Mouse (Mus musculus): ENCODE results near the gene Cxcl9. TPM values are rescaled to one million over a fixed set of nuclear protein-coding genes. Genes with fewer than 3 reads are reported as not detected.

Gene Cxcl9
- total and polyA plus RNA-seq, 2 experiments: 5.3 to 28.2 TPM

DNA sequence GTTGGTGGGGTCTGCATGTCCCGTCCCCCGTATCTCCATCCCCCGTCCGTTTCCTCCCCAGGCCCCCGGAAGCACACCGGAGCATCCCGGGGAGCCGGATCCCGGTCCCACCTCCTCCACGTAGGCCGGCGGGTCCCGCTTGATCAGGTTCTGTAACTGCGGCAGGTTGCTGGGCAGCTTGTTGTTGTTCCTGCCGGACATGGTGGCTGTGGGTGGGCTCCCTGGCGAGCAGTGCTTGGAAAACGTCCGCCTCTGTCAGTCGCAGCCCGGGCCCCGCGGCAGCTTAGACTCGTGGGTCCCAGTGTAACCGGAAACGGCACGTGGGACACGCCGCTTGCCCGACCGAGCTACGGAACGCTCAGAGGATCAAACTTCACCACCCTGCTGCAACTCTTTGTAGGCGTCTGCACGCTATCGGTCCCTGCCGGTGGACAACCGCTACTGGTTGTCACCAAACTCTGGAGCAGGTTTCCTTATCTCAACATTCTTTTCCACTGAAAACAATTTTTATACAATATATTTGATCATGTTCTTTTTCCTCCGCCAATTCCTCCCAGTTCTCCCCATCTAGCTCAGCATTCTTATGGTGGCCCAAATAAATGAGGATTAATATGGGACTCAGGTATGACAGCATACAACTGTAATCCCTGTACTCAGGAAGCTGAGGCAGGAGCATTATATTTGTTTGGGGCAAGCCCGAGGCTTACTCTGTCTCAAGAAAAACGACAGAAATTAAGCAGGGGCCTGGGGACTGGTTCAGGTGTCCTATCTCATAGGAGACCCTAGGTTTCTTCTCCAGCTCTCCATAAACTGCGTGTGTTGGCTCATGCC is 18.0 kb downstream of the Cxcl9 start, which contains the start of gene Sdad1:
TSS of gene Sdad1 (minus strand) at position 799 of the 831 bp plus-strand sequence.
- 3% methylated on average over 41 of the region's 41 CpGs for WGBS
- no peak within 1 kb of the TSS for H3K27ac ChIP-seq (replicated peaks; ENCODE audit: insufficient read depth, low read depth, low read length)
- peaks cover 11% of the 10 kb centered on the region; the same call in 1 of the 2 replicates for H3K79me2 ChIP-seq (ENCODE audit: control insufficient read depth, insufficient read depth, low read length)

DNA sequence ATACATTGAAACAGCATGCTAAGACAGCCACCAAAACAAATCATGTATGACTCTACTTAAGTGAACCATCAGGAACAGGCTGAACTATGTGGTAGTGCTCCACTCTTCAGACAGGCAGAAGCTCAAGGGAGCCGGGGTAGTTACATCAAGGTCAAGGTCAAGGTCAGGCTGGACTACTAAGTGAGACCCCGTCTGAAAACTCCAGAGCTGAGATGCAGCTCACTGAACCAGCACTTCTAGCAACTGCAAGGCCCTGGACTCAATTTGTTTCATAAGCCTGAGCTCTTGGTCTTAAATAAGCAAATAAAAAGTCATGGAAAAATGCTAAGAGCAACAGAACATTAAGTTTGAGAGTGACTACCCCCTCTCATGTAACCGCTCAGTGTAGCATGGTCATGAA is 23.6 kb downstream of the Cxcl9 start:
- WGBS: 84% methylated on average over 3 of the region's 3 CpGs
- H3K4me1 ChIP-seq (ENCODE audit: control insufficient read depth, insufficient read depth, low read length): peaks cover 6% of the 10 kb centered on the region; the same call in 1 of the 2 replicates
- no peak overlapping the region for H3K27ac ChIP-seq (replicated peaks; ENCODE audit: insufficient read depth, low read depth, low read length)
- DNase-seq (ENCODE audit: extremely low read depth, low read depth, low spot score): no peak
- H3K27me3 ChIP-seq (ENCODE audit: control insufficient read depth, insufficient read depth, low read length): no peaks in the 10 kb centered on the region
- no peak overlapping the region for H3K4me3 ChIP-seq (ENCODE audit: insufficient read depth, low read depth, low read length)
- H3K36me3 ChIP-seq (ENCODE audit: control insufficient read depth, insufficient read depth, low read length): peaks cover 33% of the 10 kb centered on the region; the same call in 1 of the 2 replicates
- TF ChIP-seq POLR2A (IDR thresholded peaks at IDR 0.05; ENCODE audit: extremely low read depth, insufficient read depth, low read length) (no peak), CTCF (IDR thresholded peaks at IDR 0.05; ENCODE audit: low read depth, low read length) (no peak)
- H3K79me2 ChIP-seq (ENCODE audit: control insufficient read depth, insufficient read depth, low read length): peaks cover 7% of the 10 kb centered on the region; the same call in 1 of the 2 replicates
- H3K9ac ChIP-seq (ENCODE audit: low read depth, low read length): no peak overlapping the region

More for the DNA sequence above, 18.0 kb downstream of the Cxcl9 start, which contains the start of gene Sdad1:
- H3K9ac ChIP-seq (ENCODE audit: low read depth, low read length): peak within 1 kb of the TSS; percentile 79
- no peaks in the 10 kb centered on the region for H3K36me3 ChIP-seq (ENCODE audit: control insufficient read depth, insufficient read depth, low read length)
- peaks cover 9% of the 10 kb centered on the region; the same call in 1 of the 2 replicates for H3K4me1 ChIP-seq (ENCODE audit: control insufficient read depth, insufficient read depth, low read length)
- TF ChIP-seq POLR2A (IDR thresholded peaks at IDR 0.05; ENCODE audit: extremely low read depth, insufficient read depth, low read length): 0 out of 2 replicates have a peak, but pooled peaks have one; percentile 35
- TF ChIP-seq CTCF (IDR thresholded peaks at IDR 0.05; ENCODE audit: low read depth, low read length): peak; percentile 83
- H3K27me3 ChIP-seq (ENCODE audit: control insufficient read depth, insufficient read depth, low read length): no peaks in the 10 kb centered on the region
- peak; percentile 89 for DNase-seq (ENCODE audit: extremely low read depth, low read depth, low spot score)
- H3K4me3 ChIP-seq (ENCODE audit: insufficient read depth, low read depth, low read length): peak within 1 kb of the TSS; percentile 94

DNA sequence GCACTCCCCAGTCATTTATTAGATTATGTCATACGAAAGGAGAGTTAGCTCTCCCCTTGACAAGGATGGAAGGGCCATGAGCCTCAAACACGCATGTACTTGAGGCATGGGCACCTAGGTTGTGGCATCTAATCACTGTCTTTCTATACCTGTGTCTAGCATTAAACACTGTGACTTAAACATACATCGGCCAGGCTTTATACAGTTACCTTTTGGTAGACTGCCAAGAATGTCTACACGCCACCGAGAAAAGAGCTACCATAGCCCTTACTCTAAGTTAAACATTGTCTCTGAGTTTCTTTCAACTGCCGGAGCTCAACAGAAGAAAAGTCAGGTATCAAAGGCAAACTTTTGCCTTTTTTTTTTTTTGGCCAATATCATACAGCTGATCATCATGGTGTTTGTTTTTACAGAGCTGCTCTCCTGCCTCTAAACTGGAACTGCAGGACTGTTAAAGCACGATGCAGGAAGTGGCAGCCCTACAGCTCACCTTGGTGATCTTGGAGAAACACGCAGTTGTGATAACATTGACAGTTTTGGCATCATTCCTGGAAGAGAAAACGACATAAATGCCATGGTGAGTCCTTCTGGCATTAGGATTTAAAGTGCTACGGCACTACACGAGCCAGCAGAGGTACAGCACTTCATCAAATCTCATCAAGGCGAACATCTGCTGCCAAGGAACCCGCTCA is 25.6 kb downstream of the Cxcl9 start:
- DNase-seq (ENCODE audit: extremely low read depth, low read depth, low spot score): no peak
- Histone ChIP-seq H3K4me3 (ENCODE audit: insufficient read depth, low read depth, low read length) (no peak overlapping the region), H3K4me1 (ENCODE audit: control insufficient read depth, insufficient read depth, low read length) (no peaks in the 10 kb centered on the region), H3K27ac (replicated peaks; ENCODE audit: insufficient read depth, low read depth, low read length) (no peak overlapping the region), H3K79me2 (ENCODE audit: control insufficient read depth, insufficient read depth, low read length) (no peaks in the 10 kb centered on the region), H3K36me3 (ENCODE audit: control insufficient read depth, insufficient read depth, low read length) (peaks cover 38% of the 10 kb centered on the region; the same call in 1 of the 2 replicates), H3K9ac (ENCODE audit: low read depth, low read length) (no peak overlapping the region), H3K27me3 (ENCODE audit: control insufficient read depth, insufficient read depth, low read length) (no peaks in the 10 kb centered on the region)
- WGBS: 79% methylated on average over 13 of the region's 13 CpGs
- TF ChIP-seq POLR2A (IDR thresholded peaks at IDR 0.05; ENCODE audit: extremely low read depth, insufficient read depth, low read length) (no peak), CTCF (IDR thresholded peaks at IDR 0.05; ENCODE audit: low read depth, low read length) (no peak)

DNA sequence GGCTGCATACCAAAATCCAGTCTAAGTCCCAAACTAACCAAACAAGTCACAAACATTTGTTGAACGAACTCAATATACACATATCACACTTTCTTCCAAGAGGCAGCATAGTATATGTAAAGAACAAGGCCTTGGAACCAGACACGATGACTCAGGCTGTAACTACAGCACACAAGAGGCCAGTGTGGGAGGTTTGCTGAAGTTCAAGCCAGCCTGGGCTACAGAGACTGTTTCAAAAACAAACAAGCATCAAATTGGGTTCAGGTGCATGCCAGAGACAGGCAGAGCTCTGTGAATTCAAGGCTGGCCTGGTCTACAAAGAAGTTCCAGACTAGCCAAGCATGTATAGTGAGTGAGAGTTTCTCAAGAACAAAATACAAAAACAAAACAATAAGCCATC is 33.4 kb downstream of the Cxcl9 start:
- H3K27me3 ChIP-seq (ENCODE audit: control insufficient read depth, insufficient read depth, low read length): no peaks in the 10 kb centered on the region
- no peak for TF ChIP-seq POLR2A (IDR thresholded peaks at IDR 0.05; ENCODE audit: extremely low read depth, insufficient read depth, low read length)
- no peak for TF ChIP-seq CTCF (IDR thresholded peaks at IDR 0.05; ENCODE audit: low read depth, low read length)
- no peak overlapping the region for H3K9ac ChIP-seq (ENCODE audit: low read depth, low read length)
- 77% methylated on average over 2 of the region's 2 CpGs for WGBS
- H3K4me3 ChIP-seq (ENCODE audit: insufficient read depth, low read depth, low read length): no peak overlapping the region
- no peak overlapping the region for H3K27ac ChIP-seq (replicated peaks; ENCODE audit: insufficient read depth, low read depth, low read length)
- no peaks in the 10 kb centered on the region for H3K79me2 ChIP-seq (ENCODE audit: control insufficient read depth, insufficient read depth, low read length)
- DNase-seq (ENCODE audit: extremely low read depth, low read depth, low spot score): no peak
- no peaks in the 10 kb centered on the region for H3K4me1 ChIP-seq (ENCODE audit: control insufficient read depth, insufficient read depth, low read length)
- peaks cover 52% of the 10 kb centered on the region for H3K36me3 ChIP-seq (ENCODE audit: control insufficient read depth, insufficient read depth, low read length)

DNA sequence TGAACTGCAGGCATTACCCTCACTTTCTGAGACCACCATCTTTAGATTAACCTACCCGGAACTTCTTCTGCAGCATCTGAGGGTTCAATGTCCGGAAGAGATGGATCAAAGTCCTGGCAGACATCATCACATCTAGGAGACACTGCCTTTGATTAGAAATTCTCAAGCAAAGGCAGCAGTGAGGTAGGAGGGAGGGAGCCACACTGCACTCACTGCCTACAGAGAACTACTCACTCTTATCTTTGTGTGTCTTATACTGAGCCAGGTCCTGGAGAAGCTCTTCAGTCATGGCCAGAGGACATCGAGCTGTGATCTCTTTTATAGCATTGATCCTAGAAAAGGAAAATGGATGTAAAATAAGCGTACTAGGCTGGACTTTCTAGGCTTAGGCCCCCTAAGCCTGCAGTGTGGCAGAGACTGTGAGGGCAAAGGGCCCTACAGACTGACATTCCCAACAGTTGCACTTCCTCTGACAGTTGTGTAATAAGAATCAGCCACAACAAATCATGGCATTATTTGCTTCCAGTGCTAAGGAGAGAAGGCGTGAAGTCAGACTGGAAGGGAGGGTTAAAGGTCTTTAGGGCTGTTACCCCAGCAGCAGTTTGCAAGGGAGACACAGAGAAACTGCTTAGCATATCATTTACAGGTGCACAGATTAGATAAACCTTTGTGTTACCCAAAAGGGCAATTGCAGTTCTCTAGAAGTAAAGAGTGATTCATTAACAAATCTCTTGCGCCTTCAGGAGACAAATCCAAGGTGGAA is 36.0 kb downstream of the Cxcl9 start:
- DNase-seq (ENCODE audit: extremely low read depth, low read depth, low spot score): no peak
- no peaks in the 10 kb centered on the region for H3K27me3 ChIP-seq (ENCODE audit: control insufficient read depth, insufficient read depth, low read length)
- no peaks in the 10 kb centered on the region for H3K4me1 ChIP-seq (ENCODE audit: control insufficient read depth, insufficient read depth, low read length)
- H3K4me3 ChIP-seq (ENCODE audit: insufficient read depth, low read depth, low read length): no peak overlapping the region
- no peak overlapping the region for H3K9ac ChIP-seq (ENCODE audit: low read depth, low read length)
- no peaks in the 10 kb centered on the region for H3K79me2 ChIP-seq (ENCODE audit: control insufficient read depth, insufficient read depth, low read length)
- TF ChIP-seq POLR2A (IDR thresholded peaks at IDR 0.05; ENCODE audit: extremely low read depth, insufficient read depth, low read length) (no peak), CTCF (IDR thresholded peaks at IDR 0.05; ENCODE audit: low read depth, low read length) (no peak)
- 85% methylated on average over 6 of the region's 6 CpGs for WGBS
- H3K36me3 ChIP-seq (ENCODE audit: control insufficient read depth, insufficient read depth, low read length): peaks cover 58% of the 10 kb centered on the region
- H3K27ac ChIP-seq (replicated peaks; ENCODE audit: insufficient read depth, low read depth, low read length): no peak overlapping the region
